Mouse (Mus musculus) midbrain, embryonic 13.5 days (tissue): Measurements from ENCODE around the gene Arpc5l. TPM values are rescaled to one million over a fixed set of nuclear protein-coding genes. Genes with fewer than 3 reads are reported as not detected.
A peak's percentile ranks its signal among the peaks of the same experiment; 100 is the strongest.

Experiments used
- ATAC-seq: fragments of 200-750 bp; cut with Nextera tagmentation; 2 replicates; pipeline ENCODE4 v1.8.0; 2017; ENCODE audit warnings: mild to moderate bottlenecking, moderate TSS enrichment, moderate library complexity
- H3K27ac ChIP-seq: fragments of 300-500 bp; sonication (generic); 2 replicates; pipeline ENCODE4 v1.5.1; 2015; ENCODE audit warnings: inconsistent platforms, mild to moderate bottlenecking, moderate library complexity
- H3K27me3 ChIP-seq: fragments of 300-500 bp; sonication (generic); 2 replicates; pipeline ENCODE4 v1.6.1; 2015; ENCODE audit warnings: mild to moderate bottlenecking, inconsistent platforms
- H3K36me3 ChIP-seq: fragments of 300-500 bp; sonication (generic); 2 replicates; pipeline ENCODE4 v1.6.1; 2015; ENCODE audit warnings: mild to moderate bottlenecking, inconsistent platforms
- H3K4me1 ChIP-seq: fragments of 300-500 bp; sonication (generic); replicated peaks from 2 replicates; pipeline ENCODE4 v1.6.1; 2015; ENCODE audit warnings: inconsistent platforms
- H3K4me2 ChIP-seq: fragments of 300-500 bp; sonication (generic); replicated peaks from 2 replicates; pipeline ENCODE4 v1.6.1; 2015; ENCODE audit warnings: moderate library complexity, mild to moderate bottlenecking, inconsistent platforms
- H3K4me3 ChIP-seq: fragments of 300-500 bp; sonication (generic); replicated peaks from 2 replicates; pipeline ENCODE4 v1.5.1; 2015; ENCODE audit warnings: mild to moderate bottlenecking, inconsistent platforms
- H3K9ac ChIP-seq: fragments of 300-500 bp; sonication (generic); replicated peaks from 2 replicates; pipeline ENCODE4 v1.6.1; 2015; ENCODE audit warnings: mild to moderate bottlenecking, inconsistent platforms
- H3K9me3 ChIP-seq: fragments of 300-500 bp; sonication (generic); 2 replicates; pipeline ENCODE4 v1.6.1; 2016; ENCODE audit warnings: mild to moderate bottlenecking, inconsistent platforms
- WGBS: fragments of 180-500 bp; shearing (Covaris S2); methylation state at CpG from one replicate; pipeline ENCODE4 v1.1.7; 2015; 5-methylcytosine and 5-hydroxymethylcytosine counted together
- polyA plus RNA-seq: library from polyadenylated mRNA; unstranded; fragments of >200 nt; fragmentation: Nextera tagmentation; extraction: Ambion mirVana; gene quantifications from 2 replicates; pipeline ENCODE4 v1.2.1, GENCODE M21; 2015

The Arpc5l gene
- 122 and 132 TPM in 2 replicates for polyA plus RNA-seq

DNA sequence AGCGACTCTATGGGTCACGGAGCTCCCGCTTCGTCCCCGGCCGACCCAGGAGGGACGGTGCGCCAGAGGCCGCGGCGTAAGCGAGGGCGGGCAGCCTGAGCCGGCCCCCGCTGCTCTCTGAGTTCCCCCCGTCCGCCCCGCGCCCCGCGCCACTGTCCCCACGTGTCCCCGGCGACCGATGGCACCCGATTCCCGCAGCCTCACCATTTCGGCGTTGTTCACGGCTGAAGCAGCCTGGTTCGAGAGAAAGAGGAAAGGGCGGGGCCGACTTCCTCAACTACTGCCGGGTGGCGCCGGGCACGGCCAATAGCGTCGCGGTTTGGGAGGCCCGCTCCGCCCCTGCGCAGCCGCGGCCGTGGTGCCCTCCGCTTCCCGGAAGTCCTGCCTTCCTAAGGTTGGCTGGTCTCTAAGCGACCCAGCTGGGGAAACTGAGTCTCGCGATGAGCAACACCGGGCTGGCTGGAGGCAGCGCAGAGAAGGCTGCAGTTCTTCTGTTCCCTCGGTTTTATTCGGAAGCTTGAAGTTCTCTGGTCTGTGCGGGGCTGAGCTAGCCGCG is at the start of gene Arpc5l:
Gene Arpc5l (plus strand): TSS at position 469 of the 556 bp plus-strand sequence.
- ATAC-seq, result peak; percentile 90
- Histone ChIP-seq H3K4me1 (peaks cover 55% of the 10 kb centered on the region), H3K4me2 (peak within 1 kb of the TSS; percentile 98), H3K27me3 (no peaks in the 10 kb centered on the region), H3K9me3 (no peaks in the 10 kb centered on the region), H3K27ac (peak within 1 kb of the TSS; percentile 85), H3K9ac (peak within 1 kb of the TSS; percentile 91), H3K4me3 (peak within 1 kb of the TSS; percentile 80), H3K36me3 (peaks cover 39% of the 10 kb centered on the region)
- 1% methylated on average over 58 of the region's 58 CpGs for WGBS

DNA sequence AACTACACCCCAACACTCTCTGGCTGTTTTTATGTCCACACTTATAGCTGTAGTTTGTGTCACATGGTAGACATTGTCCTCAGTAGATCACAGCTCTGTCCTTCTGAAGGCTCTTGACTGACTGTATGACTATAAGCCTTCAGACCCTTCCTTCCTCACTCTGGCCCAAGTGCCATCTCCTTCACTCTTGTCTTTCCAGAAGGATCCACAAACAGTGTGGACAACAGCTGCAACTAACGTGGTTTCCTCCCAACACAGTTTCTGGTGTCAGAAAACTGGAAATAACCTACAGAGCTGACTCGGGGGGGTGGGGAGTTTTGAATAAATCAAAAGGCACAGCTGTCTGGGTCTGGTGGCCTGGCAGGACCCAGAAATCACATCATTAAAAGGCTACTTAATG is 49.1 kb upstream of the Arpc5l start:
- Histone ChIP-seq H3K27ac (no peak overlapping the region), H3K9me3 (no peaks in the 10 kb centered on the region), H3K4me1 (no peaks in the 10 kb centered on the region), H3K36me3 (no peaks in the 10 kb centered on the region), H3K27me3 (no peaks in the 10 kb centered on the region), H3K9ac (no peak overlapping the region), H3K4me2 (no peak overlapping the region), H3K4me3 (no peak overlapping the region)
- 84% methylated on average over 2 of the region's 2 CpGs for WGBS
- no peak for ATAC-seq

DNA sequence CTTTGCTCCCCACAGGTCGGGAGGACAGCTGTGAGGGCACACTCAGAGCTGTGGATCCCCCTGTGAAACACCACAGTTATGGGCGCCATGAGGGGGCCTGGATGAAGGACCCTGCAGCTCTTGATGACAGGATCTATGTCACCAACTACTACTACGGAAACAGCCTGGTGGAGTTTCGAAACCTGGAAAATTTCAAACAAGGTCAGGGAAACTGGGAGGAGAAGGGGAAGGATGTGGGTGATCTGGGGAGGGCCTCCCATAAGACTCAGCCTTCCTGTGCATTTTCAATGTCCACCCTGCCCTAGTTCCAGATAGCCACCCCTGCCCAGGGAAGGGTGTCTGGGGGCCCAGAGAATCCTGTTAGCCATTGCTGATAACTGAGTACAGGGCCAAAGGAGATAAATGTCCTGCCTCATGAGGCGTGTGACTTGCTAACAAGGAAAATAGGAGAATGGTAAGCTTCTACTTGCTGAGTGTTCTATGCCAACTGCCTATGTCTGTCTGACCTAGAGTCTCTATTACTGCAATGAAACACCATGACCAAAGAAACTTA is 47.4 kb upstream of the Arpc5l start:
- Histone ChIP-seq H3K9ac (no peak overlapping the region), H3K9me3 (no peaks in the 10 kb centered on the region), H3K27me3 (no peaks in the 10 kb centered on the region), H3K27ac (no peak overlapping the region), H3K36me3 (no peaks in the 10 kb centered on the region), H3K4me2 (no peak overlapping the region), H3K4me1 (no peaks in the 10 kb centered on the region), H3K4me3 (no peak overlapping the region)
- ATAC-seq, result no peak
- 90% methylated on average over 5 of the region's 5 CpGs for WGBS

DNA sequence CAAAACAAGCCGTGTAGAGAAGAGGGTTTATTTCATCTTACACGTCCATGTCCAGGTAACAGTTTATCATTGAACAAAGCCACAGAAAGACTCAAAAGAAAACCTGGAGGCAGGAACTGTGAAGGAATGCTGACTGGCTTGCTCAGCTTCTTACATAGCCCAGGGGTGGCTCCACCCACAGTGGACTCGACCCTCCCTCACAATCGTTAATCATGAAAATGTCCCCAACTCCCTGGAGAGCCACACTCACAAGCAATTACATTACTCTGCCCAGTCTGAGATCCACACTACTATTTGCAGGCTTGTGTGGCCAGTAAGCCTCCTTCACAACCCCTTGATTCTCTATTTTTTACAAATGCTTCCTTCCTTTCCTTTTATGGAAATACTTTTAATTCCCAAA is 41.0 kb upstream of the Arpc5l start:
- H3K4me2 ChIP-seq, result no peak overlapping the region
- no peak overlapping the region for H3K27ac ChIP-seq
- H3K9me3 ChIP-seq, result no peaks in the 10 kb centered on the region
- H3K9ac ChIP-seq, result no peak overlapping the region
- H3K4me3 ChIP-seq, result no peak overlapping the region
- H3K36me3 ChIP-seq, result no peaks in the 10 kb centered on the region
- 59% methylated on average over 4 of the region's 4 CpGs for WGBS
- ATAC-seq, result no peak
- no peaks in the 10 kb centered on the region for H3K4me1 ChIP-seq
- no peaks in the 10 kb centered on the region for H3K27me3 ChIP-seq

DNA sequence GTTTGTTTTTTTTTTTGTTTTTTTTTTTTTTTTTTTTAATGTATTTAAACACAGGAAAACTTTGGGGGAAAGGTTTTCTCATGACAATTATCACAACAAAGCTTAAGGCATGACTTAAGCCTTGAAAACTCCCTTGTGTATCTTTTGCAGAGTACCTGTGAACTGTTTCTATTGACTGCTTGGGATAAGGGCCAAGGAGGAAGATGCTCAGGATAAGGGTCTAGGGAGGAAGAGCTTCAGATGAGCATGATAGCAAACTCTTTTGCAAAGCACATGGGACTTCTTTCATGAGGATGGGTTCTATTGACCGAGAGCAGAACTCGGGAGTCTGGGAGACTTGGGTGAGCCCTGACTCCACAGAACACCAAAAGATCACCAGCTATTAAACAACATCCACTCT is 35.5 kb upstream of the Arpc5l start:
- Histone ChIP-seq H3K9me3 (no peaks in the 10 kb centered on the region), H3K4me3 (no peak overlapping the region), H3K27me3 (no peaks in the 10 kb centered on the region), H3K4me1 (no peaks in the 10 kb centered on the region; the same call in 1 of the 2 replicates), H3K27ac (no peak overlapping the region), H3K4me2 (no peak overlapping the region), H3K36me3 (no peaks in the 10 kb centered on the region), H3K9ac (no peak overlapping the region)
- ATAC-seq, result no peak
- WGBS, result 94% methylated on average over 2 of the region's 2 CpGs

DNA sequence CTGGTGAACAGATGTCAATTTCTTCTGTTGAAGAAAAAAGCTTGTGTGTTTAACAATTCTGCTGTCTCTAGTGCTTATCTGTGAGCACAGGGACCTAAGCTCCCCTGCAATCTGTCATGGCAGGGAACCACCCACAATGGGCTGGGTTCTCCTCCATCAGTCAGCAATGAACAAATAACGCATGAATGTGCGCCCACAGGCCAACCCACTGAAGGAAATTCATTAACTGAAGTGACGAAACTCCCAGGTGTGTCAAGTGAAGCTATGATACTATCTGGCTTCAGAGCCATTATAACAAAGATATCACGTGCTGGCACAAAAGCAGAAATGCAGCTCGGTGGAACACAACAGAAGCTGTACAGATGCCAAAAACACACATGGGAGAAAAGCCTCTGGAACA is 35.1 kb upstream of the Arpc5l start:
- Histone ChIP-seq H3K9ac (no peak overlapping the region), H3K4me2 (no peak overlapping the region), H3K4me1 (no peaks in the 10 kb centered on the region; the same call in 1 of the 2 replicates), H3K27ac (no peak overlapping the region), H3K27me3 (no peaks in the 10 kb centered on the region), H3K9me3 (no peaks in the 10 kb centered on the region), H3K4me3 (no peak overlapping the region), H3K36me3 (no peaks in the 10 kb centered on the region)
- 79% methylated on average over 5 of the region's 5 CpGs for WGBS
- ATAC-seq, result no peak

DNA sequence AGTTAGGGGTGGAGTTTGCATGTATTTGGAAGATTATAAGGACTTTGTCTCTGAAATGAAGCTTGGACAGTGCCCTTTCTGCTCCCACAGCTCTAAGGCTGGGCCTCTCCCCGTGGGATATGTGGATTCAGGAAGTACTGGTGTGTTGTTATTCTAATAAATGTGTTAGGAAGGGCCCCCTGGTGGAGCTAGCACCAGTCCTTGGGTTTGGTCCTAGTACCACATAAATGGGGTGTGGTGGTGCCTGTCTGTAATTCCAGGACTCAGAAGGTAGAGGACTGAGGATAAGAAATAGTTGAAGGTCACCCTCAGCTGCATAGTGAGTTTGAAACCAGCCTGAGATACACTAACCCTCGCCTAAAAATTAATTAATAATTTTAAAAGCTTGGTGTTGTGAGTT is 31.9 kb upstream of the Arpc5l start:
- ATAC-seq, result no peak
- no peak overlapping the region for H3K4me2 ChIP-seq
- no peak overlapping the region for H3K9ac ChIP-seq
- no peak overlapping the region for H3K4me3 ChIP-seq
- no peaks in the 10 kb centered on the region; the same call in 1 of the 2 replicates for H3K4me1 ChIP-seq
- no peaks in the 10 kb centered on the region for H3K36me3 ChIP-seq
- no peaks in the 10 kb centered on the region for H3K27me3 ChIP-seq
- 37% methylated on average over 2 of the region's 2 CpGs for WGBS
- no peaks in the 10 kb centered on the region for H3K9me3 ChIP-seq
- H3K27ac ChIP-seq, result no peak overlapping the region

DNA sequence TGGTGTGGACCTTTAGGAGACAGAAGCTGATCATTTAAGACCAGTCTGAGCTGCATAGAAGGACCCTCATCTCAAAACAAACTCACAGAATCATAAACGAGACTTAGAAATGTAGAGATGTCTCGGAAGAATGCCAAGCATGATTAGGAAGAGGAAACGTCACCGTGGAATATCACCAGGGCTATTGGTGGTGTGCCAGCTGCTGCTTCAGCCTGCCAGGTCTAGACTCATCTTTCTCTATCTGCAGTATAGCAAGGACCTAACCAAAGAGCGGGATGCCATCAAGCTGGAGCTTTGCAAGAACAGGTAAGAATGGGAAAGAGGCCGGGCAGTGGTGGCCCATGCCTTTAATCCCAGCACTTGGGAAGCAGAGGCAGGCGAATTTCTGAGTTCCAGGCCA is 31.4 kb upstream of the Arpc5l start:
- no peak for ATAC-seq
- no peaks in the 10 kb centered on the region; the same call in 1 of the 2 replicates for H3K4me1 ChIP-seq
- H3K27ac ChIP-seq, result no peak overlapping the region
- H3K36me3 ChIP-seq, result no peaks in the 10 kb centered on the region
- no peaks in the 10 kb centered on the region for H3K27me3 ChIP-seq
- H3K9me3 ChIP-seq, result no peaks in the 10 kb centered on the region
- H3K4me2 ChIP-seq, result no peak overlapping the region
- no peak overlapping the region for H3K4me3 ChIP-seq
- 86% methylated on average over 7 of the region's 7 CpGs for WGBS
- no peak overlapping the region for H3K9ac ChIP-seq

DNA sequence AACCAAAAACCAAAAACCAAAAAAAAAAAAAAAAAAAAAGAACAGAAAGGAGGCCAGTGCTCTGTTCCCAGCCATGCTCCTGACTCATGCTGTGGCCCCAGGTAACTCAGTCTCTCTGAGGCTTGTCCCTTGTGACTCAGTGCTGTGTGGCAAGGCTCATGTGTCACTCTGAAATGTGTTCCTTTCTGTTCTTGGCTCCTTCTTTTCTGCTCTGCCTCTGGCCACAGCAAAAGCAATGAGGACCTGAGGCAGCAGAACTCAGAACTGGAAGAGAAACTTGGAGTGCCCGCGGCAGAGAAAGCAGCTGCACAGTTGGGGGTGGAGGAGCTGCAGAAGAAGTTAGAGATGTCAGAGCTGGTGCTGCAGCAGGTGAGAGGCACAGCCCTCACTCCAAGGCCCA is 31.0 kb upstream of the Arpc5l start:
- Histone ChIP-seq H3K4me1 (no peaks in the 10 kb centered on the region; the same call in 1 of the 2 replicates), H3K4me3 (no peak overlapping the region), H3K9ac (no peak overlapping the region), H3K4me2 (no peak overlapping the region), H3K9me3 (no peaks in the 10 kb centered on the region), H3K27me3 (no peaks in the 10 kb centered on the region), H3K27ac (no peak overlapping the region), H3K36me3 (no peaks in the 10 kb centered on the region)
- no peak for ATAC-seq
- 63% methylated on average over 2 of the region's 2 CpGs for WGBS

DNA sequence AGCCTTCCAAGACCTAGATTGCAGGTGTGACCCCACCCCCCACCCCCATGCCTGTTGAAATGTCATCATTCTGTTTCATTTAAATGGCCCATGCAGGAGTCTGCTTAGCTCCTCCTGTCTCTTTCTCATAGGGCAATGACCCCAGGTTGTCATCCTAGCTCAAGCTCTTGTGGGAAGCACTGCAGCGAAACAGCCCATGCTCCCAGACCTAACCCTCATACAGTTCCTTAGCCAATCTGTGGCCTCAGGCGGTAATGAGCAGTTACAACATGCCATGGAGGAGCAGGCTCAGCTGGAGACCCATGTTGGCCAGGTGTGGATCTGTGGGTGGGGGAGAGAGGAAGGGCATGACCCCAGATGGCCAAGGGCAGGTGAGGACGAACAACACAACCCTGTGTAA is 30.0 kb upstream of the Arpc5l start:
- Histone ChIP-seq H3K4me3 (no peak overlapping the region), H3K4me2 (no peak overlapping the region), H3K4me1 (no peaks in the 10 kb centered on the region; the same call in 1 of the 2 replicates), H3K36me3 (no peaks in the 10 kb centered on the region), H3K9ac (no peak overlapping the region), H3K9me3 (no peaks in the 10 kb centered on the region), H3K27ac (no peak overlapping the region), H3K27me3 (no peaks in the 10 kb centered on the region)
- ATAC-seq, result no peak
- 88% methylated on average over 3 of the region's 3 CpGs for WGBS

DNA sequence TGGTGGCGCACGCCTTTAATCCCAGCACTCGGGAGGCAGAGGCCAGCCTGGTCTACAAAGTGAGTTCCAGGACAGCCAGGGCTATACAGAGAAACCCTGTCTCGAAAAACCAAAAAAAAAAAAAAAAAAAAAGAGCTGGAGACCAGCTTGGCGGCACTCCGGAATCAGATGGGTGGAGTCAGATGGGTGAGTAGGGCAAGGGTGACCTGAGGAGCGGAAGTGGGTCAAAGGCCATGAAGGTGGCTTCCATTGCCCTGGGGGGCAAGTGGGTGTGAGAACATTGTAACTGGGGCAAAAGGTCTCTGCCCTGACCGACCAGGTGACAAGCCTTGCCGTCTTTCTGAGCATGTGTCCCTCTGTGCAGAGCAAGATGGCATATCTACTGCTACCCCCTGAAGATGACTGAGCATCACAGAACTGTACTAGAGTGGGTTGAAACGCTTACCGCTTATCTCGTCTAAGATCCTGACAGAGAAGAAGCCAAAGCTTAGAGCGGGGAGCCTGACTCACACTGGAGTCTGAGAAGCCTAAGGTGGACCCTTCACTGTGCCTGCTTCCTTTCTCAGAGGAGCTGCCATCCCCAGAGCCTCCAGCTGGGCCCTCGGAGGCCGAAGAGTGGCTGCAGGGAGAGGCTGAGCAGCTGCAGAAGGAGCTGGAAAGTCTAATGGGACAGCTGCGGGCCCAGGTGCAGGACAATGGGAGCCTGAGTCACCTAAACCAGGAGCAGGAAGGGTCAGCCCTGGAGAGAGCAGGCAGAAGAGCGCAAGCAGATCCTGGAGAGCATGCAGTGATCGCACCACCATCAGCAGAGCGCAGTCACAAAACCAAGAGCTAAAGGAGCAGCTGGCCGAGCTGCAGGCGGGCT is 29.0 kb upstream of the Arpc5l start:
- Histone ChIP-seq H3K9me3 (no peaks in the 10 kb centered on the region), H3K9ac (no peak overlapping the region), H3K36me3 (no peaks in the 10 kb centered on the region), H3K27ac (no peak overlapping the region), H3K27me3 (no peaks in the 10 kb centered on the region), H3K4me1 (no peaks in the 10 kb centered on the region; the same call in 1 of the 2 replicates), H3K4me3 (no peak overlapping the region), H3K4me2 (no peak overlapping the region)
- no peak for ATAC-seq
- 84% methylated on average over 21 of the region's 21 CpGs for WGBS

DNA sequence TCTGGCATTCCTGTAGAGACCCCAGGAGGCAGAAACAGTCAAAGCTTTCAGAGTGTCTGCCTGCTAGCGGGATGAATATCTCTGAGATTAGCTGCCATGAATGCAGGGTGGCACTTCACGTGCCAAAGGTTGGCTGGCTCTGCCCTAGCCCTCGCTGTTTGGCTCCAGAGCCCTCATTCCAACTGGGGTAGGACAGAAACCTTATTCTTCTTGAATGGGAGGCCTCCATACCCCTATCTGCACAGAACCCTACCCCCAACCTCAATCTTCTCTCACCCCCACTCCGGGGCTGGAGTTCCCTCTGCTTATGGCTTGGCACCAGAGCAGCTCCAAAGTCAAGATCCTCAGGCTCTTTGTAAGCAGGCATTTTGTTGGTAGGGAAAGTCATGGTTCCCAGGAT is 27.3 kb upstream of the Arpc5l start:
- Histone ChIP-seq H3K4me2 (no peak overlapping the region), H3K4me3 (no peak overlapping the region), H3K27me3 (no peaks in the 10 kb centered on the region), H3K9me3 (no peaks in the 10 kb centered on the region), H3K9ac (no peak overlapping the region), H3K27ac (no peak overlapping the region), H3K36me3 (no peaks in the 10 kb centered on the region), H3K4me1 (no peaks in the 10 kb centered on the region; the same call in 1 of the 2 replicates)
- ATAC-seq, result no peak
- WGBS, result 73% methylated on average over 4 of the region's 4 CpGs
